Mouse (Mus musculus) kidney, postnatal 4 days (tissue): Measurements from ENCODE around the gene Uvrag.

ENCODE experiments used
- DNase-seq, 2 experiments: peaks; one replicate each; pipeline ENCODE4 v3.0.0; 2021; ENCODE audit warnings: mixed read lengths in 2 of 2

Gene Uvrag

DNA sequence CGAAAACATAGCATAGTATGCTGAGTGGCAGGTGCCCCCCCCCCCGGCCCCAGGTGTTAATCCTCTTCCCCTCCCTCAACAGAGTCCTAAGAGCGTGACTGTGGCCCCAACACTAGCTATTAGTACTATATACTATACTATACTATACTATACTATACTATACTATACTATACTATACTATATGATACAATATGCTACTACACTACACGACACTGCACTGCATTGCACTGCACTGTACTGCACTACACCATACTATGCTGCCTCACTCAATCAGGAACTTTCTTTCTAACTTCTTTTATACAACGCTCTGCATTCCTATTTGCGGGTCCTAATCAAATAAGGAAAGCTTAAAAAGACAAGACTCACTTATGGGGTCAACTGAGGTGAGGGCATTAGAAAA, 224.4 kb downstream of the Uvrag start:
- no peak for DNase-seq

- DNase-seq = no peak
Observed at GRCm38 (mm10) chr7:98912953-98913360, 228.0 kb downstream of the Uvrag start.

DNA sequence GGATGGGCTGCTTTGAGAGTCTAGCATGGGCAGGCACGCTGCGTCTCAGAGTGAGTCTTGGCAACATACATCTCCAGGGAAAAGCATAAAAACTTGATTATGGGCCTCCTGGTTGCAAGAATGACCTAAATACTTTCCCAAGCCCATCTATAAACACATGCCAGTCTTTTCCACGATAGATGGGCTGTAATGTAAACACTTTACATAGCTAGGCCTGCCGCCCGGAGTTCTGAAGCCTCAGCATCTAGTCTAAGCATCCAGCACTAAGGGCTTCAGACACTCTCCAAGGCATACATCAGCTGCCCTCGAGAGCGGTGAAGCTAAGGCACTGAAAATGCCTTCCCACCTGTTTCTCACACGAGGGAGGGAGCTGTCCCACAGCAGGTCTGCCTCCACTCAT, 229.7 kb downstream of the Uvrag start:
- DNase-seq = no peak

DNA sequence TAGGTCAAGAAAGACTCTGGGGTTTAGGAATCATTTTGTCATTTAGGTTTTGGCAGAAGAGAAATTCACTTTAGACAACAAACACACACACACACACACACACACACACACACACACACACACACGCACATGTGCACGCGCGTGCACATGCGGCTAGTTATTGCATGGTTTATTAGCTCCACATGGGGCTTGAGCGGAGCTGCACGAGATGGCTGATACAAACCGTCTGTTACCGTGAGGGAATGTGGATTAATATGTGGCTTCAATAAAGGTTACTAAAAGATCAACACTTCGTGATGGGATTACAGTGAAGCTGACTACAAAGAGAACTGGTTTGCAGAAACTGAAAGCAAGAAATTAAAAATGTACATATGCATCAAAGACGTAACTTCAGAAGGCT, 230.2 kb downstream of the Uvrag start:
- no peak for DNase-seq

- no peak for DNase-seq
Observed at GRCm38 (mm10) chr7:98910164-98910563, 230.8 kb downstream of the Uvrag start.

- no peak for DNase-seq
Observed at GRCm38 (mm10) chr7:98907476-98907875, 233.5 kb downstream of the Uvrag start.

GRCm38 (mm10) chr7:98904659-98905362, 236.1 kb downstream of the Uvrag start:
- peak; percentile 79 to 84 for DNase-seq

DNA sequence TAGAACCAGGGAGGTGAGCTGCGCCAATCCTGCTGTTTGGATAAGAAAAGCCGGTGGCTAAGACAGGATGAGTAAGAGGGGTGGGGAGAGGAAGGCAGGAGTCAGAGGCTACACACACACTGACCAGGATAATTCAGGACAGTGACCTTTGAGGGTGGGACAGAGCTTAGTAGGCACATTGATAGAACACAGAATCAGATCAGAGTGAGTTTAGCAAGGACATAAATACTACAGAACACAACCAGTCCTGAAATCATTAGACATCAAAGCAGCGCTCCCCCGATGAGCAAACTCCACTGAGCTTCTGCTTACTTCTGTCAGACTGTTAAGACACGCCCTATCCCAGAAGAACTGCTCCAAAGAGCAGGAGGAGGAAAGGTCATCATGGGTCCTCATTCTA, 237.1 kb downstream of the Uvrag start:
- DNase-seq = no peak

- DNase-seq = no peak
Observed at GRCm38 (mm10) chr7:98901120-98901519, 239.8 kb downstream of the Uvrag start.

DNA sequence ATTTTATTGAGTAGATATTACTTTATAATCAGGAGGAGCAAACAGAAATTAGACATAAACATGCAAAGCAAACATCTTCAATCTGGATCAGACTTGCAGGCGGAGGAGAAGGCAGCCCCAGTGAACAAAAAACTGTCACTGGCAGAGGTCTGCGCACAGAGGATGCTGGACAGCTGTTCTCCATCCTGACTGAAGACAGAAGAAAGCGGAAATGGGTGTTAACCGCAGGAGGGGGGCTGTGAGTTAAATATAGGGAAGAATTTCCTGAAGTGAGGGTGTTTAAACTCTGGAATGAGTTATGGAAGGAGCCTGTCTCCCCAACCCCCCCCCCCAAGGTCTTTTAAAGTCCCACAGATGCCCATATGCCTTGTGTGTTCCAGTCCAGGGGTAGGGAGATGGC, 241.1 kb downstream of the Uvrag start:
- peak; percentile 68 to 80 for DNase-seq

DNA sequence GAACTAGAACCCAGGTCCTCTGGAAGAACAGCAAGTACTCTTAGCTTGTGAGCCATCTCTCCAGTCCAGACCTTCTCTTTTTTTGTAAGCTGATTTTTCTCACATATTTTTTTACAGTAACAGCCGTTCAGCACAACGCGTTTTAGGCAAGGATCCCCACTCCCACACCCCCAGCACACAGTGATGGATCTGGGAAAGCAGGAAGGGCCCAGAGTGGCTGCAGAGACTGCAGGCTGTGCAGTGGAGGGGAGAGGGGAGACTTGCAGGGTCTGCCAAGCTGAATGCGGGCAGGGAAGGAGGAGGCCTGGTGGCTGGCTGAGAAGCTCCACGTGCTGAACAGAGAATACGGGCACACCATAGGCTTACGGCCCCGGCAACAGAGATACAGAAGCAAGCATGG, 243.6 kb downstream of the Uvrag start:
- DNase-seq = no peak

DNA sequence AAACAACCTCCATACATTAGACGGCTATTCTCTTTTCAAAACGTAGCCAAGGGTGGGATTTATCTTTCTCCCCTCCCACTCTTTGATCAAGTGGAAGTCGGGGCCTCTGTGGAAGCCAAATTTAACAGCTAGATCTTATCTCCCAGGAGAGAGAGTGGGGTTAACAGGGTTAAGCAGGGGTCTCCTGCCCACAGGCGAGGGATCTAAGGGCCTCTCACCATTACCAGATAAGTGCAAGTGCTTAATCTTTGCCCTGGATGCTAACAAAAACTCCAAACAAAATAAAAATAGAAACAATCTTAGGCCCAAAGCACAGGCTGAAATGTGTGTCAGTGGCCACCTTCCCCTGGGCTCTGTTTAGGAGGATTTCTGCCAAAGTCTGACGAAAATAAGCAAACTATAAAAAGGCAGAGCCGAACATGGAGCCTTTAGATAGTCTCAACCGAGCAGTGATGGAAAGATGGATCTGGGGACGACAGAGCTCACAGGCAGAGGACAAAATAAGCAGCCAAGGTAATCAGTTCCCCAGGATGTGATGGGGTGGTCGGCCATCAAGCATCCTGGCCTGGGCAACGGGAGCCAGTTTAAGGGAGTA, 245.3 kb downstream of the Uvrag start:
- peak in 1 of 2 experiments; percentile 53 for DNase-seq

GRCm38 (mm10) chr7:98894768-98895167, 246.2 kb downstream of the Uvrag start:
- no peak for DNase-seq

DNA sequence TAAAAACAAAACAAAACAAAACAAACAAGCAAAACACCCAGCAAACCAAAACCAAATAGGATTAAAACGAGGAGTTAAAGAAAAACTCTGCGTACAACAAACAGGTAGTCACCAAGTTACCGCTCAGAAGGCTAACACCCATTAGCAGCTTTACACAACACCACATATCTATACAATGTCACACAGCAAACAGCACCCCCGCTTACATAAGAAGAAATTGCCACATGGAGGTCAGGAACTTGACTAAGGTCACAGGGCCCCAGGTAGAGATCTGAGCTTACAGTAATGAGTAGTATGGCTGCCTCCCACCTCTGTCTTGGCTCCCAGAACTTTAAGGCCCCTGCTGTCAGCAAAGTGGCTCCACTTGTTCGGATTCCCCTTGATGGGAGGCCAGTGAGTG, 246.6 kb downstream of the Uvrag start:
- DNase-seq = no peak

DNA sequence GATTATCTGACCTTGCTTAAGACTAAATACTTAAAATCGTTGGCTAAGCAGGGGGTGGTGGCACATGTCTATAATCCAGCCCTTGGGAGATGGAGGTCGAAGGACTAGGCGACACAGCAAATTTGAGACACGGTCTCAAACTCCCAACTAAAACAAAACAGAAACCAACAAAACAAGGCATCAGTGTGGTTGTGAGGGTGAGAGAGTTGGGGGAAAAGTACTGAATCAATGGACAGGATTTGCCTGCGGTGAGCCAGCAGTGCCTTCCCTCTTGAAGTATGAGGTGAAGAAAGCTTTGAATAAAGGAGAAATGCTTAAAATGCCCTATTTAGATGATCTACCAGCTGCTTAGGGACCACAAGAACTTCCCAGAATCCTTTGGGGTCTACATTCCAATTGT, 247.8 kb downstream of the Uvrag start:
- DNase-seq = no peak

DNA sequence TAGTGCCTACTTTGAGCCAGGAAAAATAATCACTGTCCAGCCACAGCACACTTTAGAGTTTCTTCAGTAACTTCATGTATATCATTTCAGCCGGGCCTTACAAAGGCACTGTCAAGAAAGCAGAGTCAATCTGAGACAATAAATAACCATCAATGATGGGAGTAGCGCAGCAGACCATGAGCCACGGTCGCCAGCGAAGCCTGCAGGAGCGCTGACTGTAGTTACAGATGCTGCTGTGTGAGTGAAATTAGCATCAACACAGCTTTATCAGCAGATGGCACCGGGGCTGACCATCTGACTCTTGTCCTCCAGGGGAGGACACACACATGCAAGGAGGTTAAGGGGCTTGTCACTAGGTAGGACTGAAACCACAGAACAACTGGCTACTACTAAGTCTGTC, 251.7 kb downstream of the Uvrag start:
- no peak for DNase-seq

- DNase-seq = no peak
Observed at GRCm38 (mm10) chr7:98888810-98889209, 252.1 kb downstream of the Uvrag start.

GRCm38 (mm10) chr7:98887811-98888261, 253.1 kb downstream of the Uvrag start:
- DNase-seq = peak; percentile 76 to 86

DNA sequence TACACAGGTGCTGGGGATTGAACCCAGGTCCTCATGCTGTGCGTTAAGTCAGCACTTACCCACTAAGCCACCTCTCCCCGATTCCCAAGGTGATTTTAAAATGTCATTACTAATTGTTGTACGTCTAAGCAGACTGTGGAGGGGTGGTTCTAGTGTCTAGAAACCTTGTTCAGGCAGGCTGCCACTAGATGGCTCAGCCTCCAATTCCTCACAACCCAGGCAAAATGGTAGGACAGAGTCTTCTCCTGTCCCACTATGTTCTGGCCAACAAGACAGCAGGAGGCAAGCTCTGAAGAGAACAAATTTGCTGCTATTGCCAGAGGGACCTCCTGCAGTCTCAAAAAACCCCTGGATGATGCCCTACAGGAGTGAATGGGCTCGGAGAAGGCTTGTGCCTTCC, 259.1 kb downstream of the Uvrag start:
- no peak for DNase-seq

GRCm38 (mm10) chr7:98879176-98879575, 261.8 kb downstream of the Uvrag start:
- no peak for DNase-seq

DNA sequence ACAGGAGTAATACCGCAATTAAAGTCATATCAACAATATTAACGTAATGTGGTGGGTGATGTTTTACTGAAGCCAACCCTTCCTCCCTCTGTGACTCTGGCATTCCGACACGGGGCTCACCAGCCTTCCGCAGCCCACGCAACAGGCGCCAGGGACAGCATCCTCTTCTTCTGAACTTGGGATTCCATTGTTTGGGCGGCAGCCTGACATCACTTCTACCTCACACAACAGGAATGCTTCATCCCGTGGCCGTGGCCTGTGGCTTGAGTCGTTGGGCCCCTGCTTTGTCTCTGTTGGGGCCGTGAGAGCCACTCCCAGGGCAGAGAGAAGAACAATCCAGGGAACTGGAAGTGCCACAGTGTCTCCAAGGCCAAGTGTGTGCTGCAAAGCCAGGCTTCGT, 264.8 kb downstream of the Uvrag start:
- DNase-seq = no peak

DNA sequence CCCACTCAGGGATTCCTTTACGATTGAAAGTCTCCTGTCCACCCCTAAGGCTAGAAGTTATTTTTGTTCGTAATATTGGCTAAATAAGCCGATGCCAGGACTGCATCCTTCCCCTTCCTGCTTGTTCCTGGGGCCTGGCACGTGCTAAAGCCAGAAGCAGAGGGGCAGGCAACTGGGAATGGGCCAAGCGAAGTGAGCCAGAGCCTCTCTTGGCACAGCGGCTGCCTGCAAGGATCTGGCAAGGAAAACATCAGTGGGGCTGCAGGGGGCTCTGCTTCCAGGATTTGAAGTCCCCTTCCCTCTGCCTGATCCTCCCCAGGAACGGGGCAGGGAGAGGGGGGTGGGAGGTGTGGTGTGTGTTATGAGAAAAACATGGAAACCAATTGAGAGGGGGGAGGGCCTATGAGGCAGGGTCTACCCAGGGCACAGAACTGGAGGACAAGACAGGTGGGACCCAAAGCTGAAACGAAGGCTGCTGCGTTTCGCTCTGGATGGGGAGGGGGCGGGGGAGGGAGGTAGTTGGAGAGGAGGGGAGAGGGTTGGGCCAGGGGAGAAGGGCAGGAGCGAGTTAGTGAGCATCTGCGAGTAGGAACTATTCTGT, 265.5 kb downstream of the Uvrag start:
- DNase-seq = no peak

DNA sequence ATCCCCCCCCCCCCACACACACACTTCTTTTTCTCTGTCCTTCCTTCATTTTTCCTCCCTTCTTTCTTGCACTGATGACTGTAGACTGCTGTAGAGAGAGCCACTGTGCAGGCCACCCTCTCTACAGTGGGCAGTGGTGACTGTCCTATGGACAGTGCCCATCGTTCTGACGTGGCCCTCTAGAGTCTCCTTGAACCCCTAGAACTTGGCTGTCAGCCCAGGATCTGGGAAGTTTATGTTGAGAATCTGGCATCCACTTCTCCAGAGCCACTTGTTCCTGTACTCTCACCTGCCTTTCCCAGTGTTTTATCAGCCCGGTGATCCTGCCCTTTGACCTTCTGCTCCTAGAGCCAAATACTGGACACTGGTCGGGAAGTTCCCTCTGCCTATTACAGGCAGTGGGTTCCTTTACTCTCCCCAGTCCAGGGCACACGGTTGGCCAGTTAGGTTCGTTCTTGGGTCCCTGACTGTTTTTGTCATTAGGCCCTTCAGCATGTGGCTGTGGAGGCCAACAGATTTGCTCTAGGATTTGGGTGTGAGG, 266.5 kb downstream of the Uvrag start:
- DNase-seq = no peak

GRCm38 (mm10) chr7:98873316-98873715, 267.6 kb downstream of the Uvrag start:
- no peak for DNase-seq
